Mouse (Mus musculus) CH12.LX (cell line): ENCODE measurements around the gene Nbea. TPM values are rescaled to one million over a fixed set of nuclear protein-coding genes. Genes with fewer than 3 reads are reported as not detected.

Experiments used
- DNase-seq: peaks from one replicate; pipeline ENCODE4 v3.0.0-alpha.2; 2013; ENCODE audit errors: extremely low read depth
- H3K27ac ChIP-seq: 2 replicates; pipeline ENCODE4 v1.5.1; 2012; ENCODE audit warnings: low read depth, mild to moderate bottlenecking, control low read depth, moderate library complexity; ENCODE audit not compliant: insufficient read depth
- H3K27me3 ChIP-seq: replicated peaks from 2 replicates; pipeline ENCODE3; 2012; ENCODE audit warnings: inconsistent platforms
- H3K36me3 ChIP-seq, 2 experiments: replicated peaks in 1 of 2; 2 replicates each; pipeline versions ENCODE3 to v1.6.1; 2012; ENCODE audit warnings: inconsistent platforms in 1 of 2, low read length in 1 of 2, mild to moderate bottlenecking in 1 of 2, mixed read lengths in 1 of 2, moderate library complexity in 1 of 2; ENCODE audit not compliant: control insufficient read depth in 1 of 2, insufficient read depth in 1 of 2
- H3K4me1 ChIP-seq, 2 experiments: 2 replicates each; pipeline ENCODE4 v1.6.1; 2012; ENCODE audit warnings: inconsistent platforms in 1 of 2, moderate library complexity in 1 of 2; ENCODE audit not compliant: insufficient read depth in 2 of 2, control insufficient read depth in 1 of 2
- H3K4me2 ChIP-seq: 2 replicates; pipeline ENCODE4 v1.6.1; 2012; ENCODE audit warnings: low read depth, mild to moderate bottlenecking, control low read depth; ENCODE audit not compliant: poor library complexity, insufficient read depth, severe bottlenecking
- H3K4me3 ChIP-seq, 3 experiments: fragments of 150-350 bp in 1 of 3; sonication (generic) in 1 of 3; replicated peaks in 1 of 3; 2 replicates each; pipeline versions ENCODE3 to v1.5.1; 2011 to 2012; ENCODE audit warnings: low read depth in 2 of 3, low read length in 2 of 3, mild to moderate bottlenecking in 2 of 3, moderate library complexity in 2 of 3, control low read depth in 1 of 3, improper control_type of control experiment in 1 of 3, inconsistent platforms in 1 of 3, mixed read lengths in 1 of 3; ENCODE audit not compliant: poor library complexity in 1 of 3
- H3K79me2 ChIP-seq: replicated peaks from 2 replicates; pipeline ENCODE4 v1.6.1; 2012; ENCODE audit warnings: mild to moderate bottlenecking, moderate library complexity; ENCODE audit not compliant: control insufficient read depth, poor library complexity, insufficient read depth, severe bottlenecking; ENCODE audit errors: extremely low read depth
- H3K9ac ChIP-seq: 2 replicates; pipeline ENCODE4 v1.6.1; 2012; ENCODE audit warnings: low read depth, mild to moderate bottlenecking, control low read depth, moderate library complexity; ENCODE audit not compliant: insufficient read depth
- H3K9me3 ChIP-seq: replicated peaks from 2 replicates; pipeline ENCODE3; 2012; ENCODE audit warnings: low read length, inconsistent platforms, mixed read lengths
- CHD1 ChIP-seq: IDR thresholded peaks from 2 replicates; pipeline ENCODE4 v1.6.1; 2012; ENCODE audit warnings: low read depth, low read length, improper control_type of control experiment, inconsistent platforms
- CHD2 ChIP-seq: IDR thresholded peaks from 2 replicates; pipeline ENCODE4 v1.6.1; 2011; ENCODE audit warnings: low read length, improper control_type of control experiment
- CTCF ChIP-seq, 2 experiments: IDR thresholded peaks in 1 of 2; conservative IDR thresholded peaks in 1 of 2; 2 replicates each; pipeline ENCODE4 v1.5.1; 2011 to 2012; ENCODE audit warnings: low read depth in 2 of 2, low read length in 2 of 2, improper control_type of control experiment in 1 of 2, inconsistent platforms in 1 of 2, mild to moderate bottlenecking in 1 of 2, moderate library complexity in 1 of 2
- E2F4 ChIP-seq: IDR thresholded peaks from 2 replicates; pipeline ENCODE4 v1.6.1; 2011; ENCODE audit warnings: low read depth, low read length, improper control_type of control experiment; ENCODE audit not compliant: insufficient replicate concordance
- ELF1 ChIP-seq: IDR thresholded peaks from 2 replicates; pipeline ENCODE4 v1.6.1; 2014; ENCODE audit warnings: low read depth, mild to moderate bottlenecking, inconsistent platforms, low read length, improper control_type of control experiment
- EP300 ChIP-seq: IDR thresholded peaks from 2 replicates; pipeline ENCODE4 v1.6.1; 2011; ENCODE audit warnings: low read length, improper control_type of control experiment
- ETS1 ChIP-seq: conservative IDR thresholded peaks from 2 replicates; pipeline ENCODE4 v1.6.1; 2012; ENCODE audit warnings: low read depth, mild to moderate bottlenecking, inconsistent platforms, low read length, improper control_type of control experiment, moderate library complexity
- GABPA ChIP-seq: IDR thresholded peaks from 2 replicates; pipeline ENCODE4 v1.6.1; 2012; ENCODE audit warnings: low read depth, low read length, improper control_type of control experiment, inconsistent platforms; ENCODE audit not compliant: insufficient replicate concordance
- HCFC1 ChIP-seq: IDR thresholded peaks from 2 replicates; pipeline ENCODE4 v1.6.1; 2012; ENCODE audit warnings: low read depth, mild to moderate bottlenecking, inconsistent platforms, low read length, improper control_type of control experiment
- JUN ChIP-seq: IDR thresholded peaks from 2 replicates; pipeline ENCODE4 v1.6.1; 2011; ENCODE audit warnings: low read depth, mild to moderate bottlenecking, low read length, improper control_type of control experiment, moderate library complexity; ENCODE audit not compliant: insufficient read depth
- JUND ChIP-seq: conservative IDR thresholded peaks from 2 replicates; pipeline ENCODE4 v1.6.1; 2011; ENCODE audit warnings: low read depth, low read length, improper control_type of control experiment
- KAT2A ChIP-seq: IDR thresholded peaks from 2 replicates; pipeline ENCODE4 v1.6.1; 2012; ENCODE audit warnings: low read length, improper control_type of control experiment, inconsistent platforms; ENCODE audit not compliant: insufficient replicate concordance
- MAFK ChIP-seq: IDR thresholded peaks from 2 replicates; pipeline ENCODE4 v1.6.1; 2011; ENCODE audit warnings: low read length, improper control_type of control experiment; ENCODE audit not compliant: insufficient replicate concordance
- MEF2A ChIP-seq: IDR thresholded peaks from 2 replicates; pipeline ENCODE4 v1.6.1; 2014; ENCODE audit warnings: low read depth, mild to moderate bottlenecking, inconsistent platforms, low read length, improper control_type of control experiment, borderline replicate concordance
- NRF1 ChIP-seq: IDR thresholded peaks from 2 replicates; pipeline ENCODE4 v1.6.1; 2014; ENCODE audit warnings: low read depth, mild to moderate bottlenecking, inconsistent platforms, low read length, improper control_type of control experiment, moderate library complexity
- PAX5 ChIP-seq: IDR thresholded peaks from 2 replicates; pipeline ENCODE4 v1.6.1; 2012; ENCODE audit warnings: low read length, inconsistent platforms, mixed read lengths
- POLR2A ChIP-seq: IDR thresholded peaks from 2 replicates; pipeline ENCODE4 v1.6.1; 2011; ENCODE audit warnings: low read depth, mild to moderate bottlenecking, improper control_type of control experiment, low read length
- POLR2AphosphoS2 ChIP-seq: IDR thresholded peaks from 2 replicates; pipeline ENCODE4 v1.6.1; 2011; ENCODE audit warnings: low read depth, low read length, improper control_type of control experiment
- RAD21 ChIP-seq: IDR thresholded peaks from 2 replicates; pipeline ENCODE4 v1.6.1; 2011; ENCODE audit warnings: low read depth, mild to moderate bottlenecking, low read length, improper control_type of control experiment, moderate library complexity
- RCOR1 ChIP-seq: conservative IDR thresholded peaks from 2 replicates; pipeline ENCODE4 v1.6.1; 2012; ENCODE audit warnings: low read depth, mild to moderate bottlenecking, inconsistent platforms, low read length, improper control_type of control experiment
- SMC3 ChIP-seq: IDR thresholded peaks from 2 replicates; pipeline ENCODE4 v1.6.1; 2011; ENCODE audit warnings: low read depth, low read length, improper control_type of control experiment
- TBP ChIP-seq: conservative IDR thresholded peaks from 2 replicates; pipeline ENCODE4 v1.6.1; 2011; ENCODE audit warnings: low read depth, low read length, improper control_type of control experiment
- UBTF ChIP-seq: IDR thresholded peaks from 2 replicates; pipeline ENCODE4 v1.6.1; 2012; ENCODE audit warnings: low read depth, mild to moderate bottlenecking, inconsistent platforms, low read length, improper control_type of control experiment, moderate library complexity
- USF1 ChIP-seq: IDR thresholded peaks from 2 replicates; pipeline ENCODE4 v1.6.1; 2014; ENCODE audit warnings: low read depth, mild to moderate bottlenecking, inconsistent platforms, low read length, improper control_type of control experiment
- USF2 ChIP-seq: conservative IDR thresholded peaks from 2 replicates; pipeline ENCODE4 v1.6.1; 2011; ENCODE audit warnings: low read depth, low read length, improper control_type of control experiment
- ZKSCAN1 ChIP-seq: IDR thresholded peaks from 2 replicates; pipeline ENCODE4 v1.6.1; 2012; ENCODE audit warnings: low read depth, inconsistent platforms, low read length, improper control_type of control experiment, borderline replicate concordance
- ZMIZ1 ChIP-seq: IDR thresholded peaks from 2 replicates; pipeline ENCODE4 v1.6.1; 2012; ENCODE audit warnings: low read depth, mild to moderate bottlenecking, inconsistent platforms, low read length, improper control_type of control experiment
- ZNF384 ChIP-seq: IDR thresholded peaks from 2 replicates; pipeline ENCODE4 v1.6.1; 2012; ENCODE audit warnings: low read depth, low read length, improper control_type of control experiment, inconsistent platforms
- dilution Hi-C: fragments of 300-500 bp; cut with MboI; formaldehyde crosslinking; loops from 2 replicates; pipeline ENCODE4 v1.14.3; 2020; ENCODE audit warnings: low sequenced_read_pairs; ENCODE audit not compliant: extremely low pct_unique_long_range_greater_than_20kb, extremely low pct_ligation_motif_present
- in situ Hi-C: fragments of 300-500 bp; cut with MboI; formaldehyde crosslinking; loops from 3 replicates; pipeline ENCODE4 v1.14.3; 2019; ENCODE audit warnings: low sequenced_read_pairs, low pct_ligation_motif_present, low pct_unique_long_range_greater_than_20kb, mixed read lengths
- polyA plus RNA-seq: library from polyadenylated mRNA; unstranded; fragments of >175 nt; gene quantifications from 2 replicates; pipeline ENCODE4 v1.2.1, GENCODE M21; 2012; ENCODE audit warnings: low read depth; ENCODE audit not compliant: insufficient read length
- total RNA-seq, 2 experiments: library from RNA; depleted of rRNA; stranded (reverse); fragments of 300-350 nt in 1 of 2; fragments of >200 nt in 1 of 2; gene quantifications; 2 replicates each; pipeline ENCODE4 v1.2.3; 2012 to 2014

Nbea gene
- total and polyA plus RNA-seq, 3 experiments, result 0.04 TPM; not detected in 2

- Histone ChIP-seq H3K27ac (no peak overlapping the region), H3K79me2 (no peaks in the 10 kb centered on the region), H3K4me2 (no peak overlapping the region), H3K9ac (no peak overlapping the region), H3K27me3 (no peaks in the 10 kb centered on the region), H3K36me3 (no peaks in the 10 kb centered on the region), H3K4me3 (no peak overlapping the region), H3K9me3 (peaks cover 68% of the 10 kb centered on the region), H3K4me1 (no peaks in the 10 kb centered on the region)
- TF ChIP-seq ZNF384, result no peak
- TF ChIP-seq CHD2, result no peak
- TF ChIP-seq TBP, result no peak
- no peak for TF ChIP-seq ETS1
- TF ChIP-seq E2F4, result no peak
- no peak for TF ChIP-seq MEF2A
- TF ChIP-seq CHD1, result no peak
- no peak for TF ChIP-seq USF1
- TF ChIP-seq EP300, result no peak
- TF ChIP-seq JUND, result no peak
- no peak for TF ChIP-seq RAD21
- TF ChIP-seq POLR2A, result no peak
- TF ChIP-seq CTCF (conservative IDR thresholded peaks at IDR 0.05 in 1 of 2, IDR thresholded peaks at IDR 0.05 in 1 of 2; ENCODE audit: low read depth in 2 of 2, low read length in 2 of 2), result no peak
- TF ChIP-seq UBTF, result no peak
- TF ChIP-seq NRF1, result no peak
- TF ChIP-seq SMC3, result no peak
- dilution Hi-C loops (no loop called here), in situ Hi-C loops (no loop called here)
- DNase-seq, result no peak
These were observed 440.8 kb downstream of the Nbea start for GRCm38 (mm10) chr3:55742654-55743053.

- H3K9me3 ChIP-seq, result peaks cover 69% of the 10 kb centered on the region
- H3K27ac ChIP-seq, result no peak overlapping the region
- no peak overlapping the region for H3K9ac ChIP-seq
- no peaks in the 10 kb centered on the region for H3K79me2 ChIP-seq
- no peak overlapping the region for H3K4me3 ChIP-seq
- no peak for DNase-seq
- dilution Hi-C loops, result no loop called here
- H3K4me2 ChIP-seq, result no peak overlapping the region
- no peaks in the 10 kb centered on the region for H3K4me1 ChIP-seq
- no peaks in the 10 kb centered on the region for H3K27me3 ChIP-seq
- TF ChIP-seq ZMIZ1, result no peak
- TF ChIP-seq POLR2A, result no peak
- TF ChIP-seq PAX5, result no peak
- TF ChIP-seq JUN, result no peak
- no peak for TF ChIP-seq KAT2A
- TF ChIP-seq ZKSCAN1, result no peak
- TF ChIP-seq NRF1, result no peak
- no peak for TF ChIP-seq USF2
- no peak for TF ChIP-seq POLR2AphosphoS2
- no peak for TF ChIP-seq ZNF384
- no peak for TF ChIP-seq CHD1
- no peak for TF ChIP-seq GABPA
- TF ChIP-seq MAFK, result no peak
- no peak for TF ChIP-seq ETS1
- no peak for TF ChIP-seq RCOR1
- TF ChIP-seq MEF2A, result no peak
- no peak for TF ChIP-seq ELF1
- TF ChIP-seq HCFC1, result no peak
- in situ Hi-C loops, result no loop called here
- no peaks in the 10 kb centered on the region for H3K36me3 ChIP-seq
These were observed 441.3 kb downstream of the Nbea start for GRCm38 (mm10) chr3:55742218-55742617.
